Mouse (Mus musculus) lung, postnatal 0 days (tissue): ENCODE data around the gene Pde10a. TPM values are rescaled to one million over a fixed set of nuclear protein-coding genes. Genes with fewer than 3 reads are reported as not detected.

Experiments used
- ATAC-seq: fragments of 200-750 bp; cut with Nextera tagmentation; 2 replicates; pipeline ENCODE4 v1.8.0; 2017; ENCODE audit warnings: moderate library complexity
- DNase-seq: peaks from one replicate; pipeline ENCODE4 v3.0.0-alpha.2; 2016; ENCODE audit warnings: low spot score
- H3K27ac ChIP-seq: fragments of 300-500 bp; sonication (generic); 2 replicates; pipeline ENCODE4 v1.5.1; 2014; ENCODE audit warnings: antibody characterized with exemption, mild to moderate bottlenecking, low read length, mixed read lengths
- H3K27me3 ChIP-seq: fragments of 300-500 bp; sonication (generic); replicated peaks from 2 replicates; pipeline ENCODE4 v1.6.1; 2014; ENCODE audit warnings: low read length, mixed read lengths; ENCODE audit not compliant: insufficient read depth
- H3K36me3 ChIP-seq: fragments of 300-500 bp; sonication (generic); 2 replicates; pipeline ENCODE4 v1.6.1; 2014; ENCODE audit warnings: low read length, mixed read lengths; ENCODE audit not compliant: insufficient read depth
- H3K4me1 ChIP-seq: fragments of 300-500 bp; sonication (generic); 2 replicates; pipeline ENCODE4 v1.6.1; 2014; ENCODE audit warnings: antibody characterized with exemption, low read depth, low read length, mixed read lengths; ENCODE audit not compliant: insufficient read depth
- H3K4me2 ChIP-seq: fragments of 300-500 bp; sonication (generic); replicated peaks from 2 replicates; pipeline ENCODE4 v1.6.1; 2014; ENCODE audit warnings: low read depth, mild to moderate bottlenecking, low read length, moderate library complexity, mixed read lengths
- H3K4me3 ChIP-seq: fragments of 300-500 bp; sonication (generic); 2 replicates; pipeline ENCODE4 v1.5.1; 2014; ENCODE audit warnings: low read depth, low read length
- H3K9ac ChIP-seq: fragments of 300-500 bp; sonication (generic); replicated peaks from 2 replicates; pipeline ENCODE4 v1.6.1; 2014; ENCODE audit warnings: low read depth, mild to moderate bottlenecking
- H3K9me3 ChIP-seq: fragments of 300-500 bp; sonication (generic); 2 replicates; pipeline ENCODE4 v1.6.1; 2016; ENCODE audit warnings: low read length, mixed read lengths
- CTCF ChIP-seq: IDR thresholded peaks from 2 replicates; pipeline ENCODE4 v1.5.1; 2016; ENCODE audit warnings: antibody characterized with exemption, mild to moderate bottlenecking
- EP300 ChIP-seq: IDR thresholded peaks from 2 replicates; pipeline ENCODE4 v1.6.1; 2016; ENCODE audit warnings: antibody characterized with exemption, mild to moderate bottlenecking, control low read depth
- WGBS: fragments of 180-500 bp; shearing (Covaris S2); extraction: QIAGEN DNeasy Blood & Tissue Kit; methylation state at CpG from one replicate; pipeline ENCODE4 v1.1.7; 2014; 5-methylcytosine and 5-hydroxymethylcytosine counted together
- polyA plus RNA-seq: library from polyadenylated mRNA; unstranded; fragments of >200 nt; fragmentation: Nextera tagmentation; extraction: Ambion mirVana; gene quantifications from 2 replicates; pipeline ENCODE4 v1.2.1, GENCODE M21; 2015

Pde10a gene
- polyA plus RNA-seq, 1 experiment from 2014 or later: 0.86 TPM

- H3K9ac ChIP-seq: no peak overlapping the region
- H3K4me3 ChIP-seq: no peak overlapping the region
- H3K4me1 ChIP-seq: peaks cover 3% of the 10 kb centered on the region; the same call in 1 of the 2 replicates
- no peaks in the 10 kb centered on the region for H3K36me3 ChIP-seq
- no peak overlapping the region for H3K4me2 ChIP-seq
- no peaks in the 10 kb centered on the region for H3K27me3 ChIP-seq
- H3K27ac ChIP-seq: no peak overlapping the region
- ATAC-seq (no peak), DNase-seq (no peak)
- no peaks in the 10 kb centered on the region for H3K9me3 ChIP-seq
- 64% methylated on average over 10 of the region's 10 CpGs for WGBS
- TF ChIP-seq EP300 (no peak), CTCF (no peak)
These were observed 314.3 kb downstream of the Pde10a start for GRCm38 (mm10) chr17:8839237-8840011.

GRCm38 (mm10) chr17:8841094-8841493 is 315.9 kb downstream of the Pde10a start:
- no peaks in the 10 kb centered on the region for H3K36me3 ChIP-seq
- no peaks in the 10 kb centered on the region for H3K27me3 ChIP-seq
- no peak overlapping the region for H3K9ac ChIP-seq
- WGBS: 79% methylated on average over 8 of the region's 8 CpGs
- ATAC-seq (no peak), DNase-seq (no peak)
- no peak overlapping the region for H3K27ac ChIP-seq
- H3K4me1 ChIP-seq: peaks cover 3% of the 10 kb centered on the region; the same call in 1 of the 2 replicates
- H3K4me2 ChIP-seq: no peak overlapping the region
- no peak overlapping the region for H3K4me3 ChIP-seq
- H3K9me3 ChIP-seq: no peaks in the 10 kb centered on the region
- TF ChIP-seq EP300 (no peak), CTCF (no peak)

- Histone ChIP-seq H3K9ac (no peak overlapping the region), H3K4me1 (peaks cover 3% of the 10 kb centered on the region; the same call in 1 of the 2 replicates), H3K4me3 (no peak overlapping the region), H3K9me3 (no peaks in the 10 kb centered on the region), H3K4me2 (no peak overlapping the region), H3K27ac (no peak overlapping the region), H3K27me3 (no peaks in the 10 kb centered on the region), H3K36me3 (no peaks in the 10 kb centered on the region)
- ATAC-seq (no peak), DNase-seq (no peak)
- TF ChIP-seq EP300 (no peak), CTCF (no peak)
- WGBS: 56% methylated on average over 8 of the region's 8 CpGs
These were observed 316.8 kb downstream of the Pde10a start for GRCm38 (mm10) chr17:8841897-8842540.

GRCm38 (mm10) chr17:8842662-8843061 is 317.5 kb downstream of the Pde10a start:
- Histone ChIP-seq H3K9ac (no peak overlapping the region), H3K36me3 (no peaks in the 10 kb centered on the region), H3K9me3 (no peaks in the 10 kb centered on the region), H3K27ac (no peak overlapping the region), H3K27me3 (no peaks in the 10 kb centered on the region), H3K4me3 (no peak overlapping the region), H3K4me1 (peaks cover 3% of the 10 kb centered on the region; the same call in 1 of the 2 replicates), H3K4me2 (no peak overlapping the region)
- TF ChIP-seq EP300 (no peak), CTCF (no peak)
- no peak for DNase-seq
- 40% methylated on average over 4 of the region's 4 CpGs for WGBS
- no peak for ATAC-seq

GRCm38 (mm10) chr17:8843941-8844340 is 318.8 kb downstream of the Pde10a start:
- Histone ChIP-seq H3K4me3 (no peak overlapping the region), H3K27me3 (no peaks in the 10 kb centered on the region), H3K4me1 (no peaks in the 10 kb centered on the region), H3K4me2 (no peak overlapping the region), H3K9ac (no peak overlapping the region), H3K36me3 (no peaks in the 10 kb centered on the region), H3K9me3 (no peaks in the 10 kb centered on the region), H3K27ac (no peak overlapping the region)
- no peak for TF ChIP-seq EP300
- TF ChIP-seq CTCF: no peak
- 81% methylated on average over 7 of the region's 7 CpGs for WGBS
- no peak for ATAC-seq
- DNase-seq: no peak

- ATAC-seq (no peak; the same call in 1 of the 2 replicates), DNase-seq (no peak)
- H3K4me2 ChIP-seq: no peak overlapping the region
- H3K27me3 ChIP-seq: no peaks in the 10 kb centered on the region
- 42% methylated on average over 6 of the region's 6 CpGs for WGBS
- TF ChIP-seq CTCF (no peak), EP300 (no peak)
- H3K4me1 ChIP-seq: no peaks in the 10 kb centered on the region
- H3K36me3 ChIP-seq: no peaks in the 10 kb centered on the region
- no peak overlapping the region for H3K4me3 ChIP-seq
- no peaks in the 10 kb centered on the region for H3K9me3 ChIP-seq
- no peak overlapping the region for H3K27ac ChIP-seq
- no peak overlapping the region for H3K9ac ChIP-seq
These were observed 321.3 kb downstream of the Pde10a start for GRCm38 (mm10) chr17:8846506-8846905.
